Comparison of ENCODE assay signal across 16 mouse cellular contexts in genomic region chr1:89188091-89188490, GRCm38 (mm10).
DNase-seq lines count a peak whose midpoint lies in the region; ATAC-seq and TF ChIP-seq lines count a peak whose summit lies in the region.
"Had no signal": no experiment of that assay in that cellular context is flagged by ENCODE, and none has a peak within 500 bp of the region (broad histone marks: within the 10 kb centered on the region; RNA-seq: fewer than 3 reads in every experiment).

No protein-coding gene starts in this region.

- H3K27me3 ChIP-seq in midbrain, embryonic 11.5 days (ENCODE audit: control insufficient read depth, insufficient read depth, low read length): no peaks in the 10 kb centered on the region
- no peaks in the 10 kb centered on the region for H3K27me3 ChIP-seq in midbrain, embryonic 16.5 days (ENCODE audit: control insufficient read depth, insufficient read depth, low read depth, low read length)
- no peaks in the 10 kb centered on the region for H3K27me3 ChIP-seq in Patski
- H3K27me3 ChIP-seq: kidney, embryonic 15.5 days; liver, embryonic 13.5 days; midbrain, embryonic 12.5 days had no signal

- H3K9me3 ChIP-seq in midbrain, embryonic 11.5 days (ENCODE audit: control insufficient read depth, low read length): no peaks in the 10 kb centered on the region
- H3K9me3 ChIP-seq in midbrain, embryonic 16.5 days (replicated peaks; ENCODE audit: control insufficient read depth, low read length, poor library complexity, severe bottlenecking): no peaks in the 10 kb centered on the region
- H3K9me3 ChIP-seq: embryonic facial prominence, embryonic 12.5 days; kidney, embryonic 15.5 days; liver, embryonic 13.5 days; midbrain, embryonic 12.5 days had no signal

- DNase-seq in heart, adult 18-20 months: peak; percentile 23 to 41
- DNase-seq in heart, postnatal 25 days (ENCODE audit: low spot score): no peak
- peak; percentile 88 for DNase-seq in midbrain, embryonic 11.5 days (ENCODE audit: low spot score, missing footprints)
- DNase-seq in Patski (ENCODE audit: low read depth, low spot score): peak; percentile 69
- DNase-seq in retina, embryonic 14.5 days (ENCODE audit: low spot score): peak; percentile 58
- no peak for DNase-seq in embryo, embryonic 10.5 days (ENCODE audit: low spot score)
- DNase-seq in right cerebral cortex, postnatal 4 days: no peak
- DNase-seq: adrenal gland, postnatal 25 days; cerebellum, postnatal 25 days; liver, embryonic 13.5 days; right cerebral cortex, postnatal 25 days had no signal

- POLR2A ChIA-PET in Patski (lab: Charles Lee): no interaction called here

- TF ChIP-seq CTCF in Patski (IDR thresholded peaks at IDR 0.05): no peak

- no peaks in the 10 kb centered on the region for H3K36me3 ChIP-seq in midbrain, embryonic 11.5 days (ENCODE audit: control insufficient read depth, insufficient read depth, low read length)
- H3K36me3 ChIP-seq in midbrain, embryonic 16.5 days (ENCODE audit: control insufficient read depth, insufficient read depth, low read length): no peaks in the 10 kb centered on the region
- H3K36me3 ChIP-seq: embryonic facial prominence, embryonic 12.5 days; kidney, embryonic 15.5 days; liver, embryonic 13.5 days; midbrain, embryonic 12.5 days had no signal

- CTCF ChIA-PET in Patski (lab: Charles Lee): no interaction called here

- H3K4me1 ChIP-seq in midbrain, embryonic 11.5 days (ENCODE audit: control insufficient read depth, insufficient read depth, low read length): peaks cover 12% of the 10 kb centered on the region
- peaks cover 10% of the 10 kb centered on the region for H3K4me1 ChIP-seq in midbrain, embryonic 16.5 days (ENCODE audit: control insufficient read depth, insufficient read depth, low read length)
- H3K4me1 ChIP-seq: liver, embryonic 13.5 days had no signal

- WGBS in midbrain, embryonic 11.5 days: 23% methylated on average over 4 of the region's 4 CpGs
- WGBS in midbrain, embryonic 16.5 days: 17% methylated on average over 4 of the region's 4 CpGs

- intact Hi-C loops in heart, postnatal 25 days (cut with DNase I): no loop called here

- in situ Hi-C loops in Patski (cut with MboI; ENCODE audit: low pct_unique_long_range_greater_than_20kb): no loop called here

- no peak overlapping the region for H3K4me2 ChIP-seq in midbrain, embryonic 11.5 days
- H3K4me2 ChIP-seq in midbrain, embryonic 16.5 days (ENCODE audit: low read length): no peak overlapping the region
- H3K4me2 ChIP-seq: embryonic facial prominence, embryonic 12.5 days; kidney, embryonic 15.5 days; liver, embryonic 13.5 days; midbrain, embryonic 12.5 days had no signal

- H3K9ac ChIP-seq in midbrain, embryonic 11.5 days (ENCODE audit: low read length): no peak overlapping the region
- no peak overlapping the region for H3K9ac ChIP-seq in midbrain, embryonic 16.5 days (ENCODE audit: low read depth, low read length)
- H3K9ac ChIP-seq: embryonic facial prominence, embryonic 12.5 days; kidney, embryonic 15.5 days; liver, embryonic 13.5 days; midbrain, embryonic 12.5 days had no signal

- ATAC-seq in midbrain, embryonic 11.5 days (ENCODE audit: low FRiP score): no peak
- ATAC-seq in midbrain, embryonic 16.5 days: no peak
- peak; percentile 47 for ATAC-seq in Patski
- ATAC-seq: inflammation-experienced regulatory T-cells, adult 6 months had no signal

- no peak overlapping the region for H3K4me3 ChIP-seq in midbrain, embryonic 11.5 days (ENCODE audit: low read depth, low read length)
- no peak overlapping the region for H3K4me3 ChIP-seq in midbrain, embryonic 16.5 days (ENCODE audit: low read depth, low read length)
- H3K4me3 ChIP-seq: embryonic facial prominence, embryonic 12.5 days; kidney, embryonic 15.5 days; liver, embryonic 13.5 days; midbrain, embryonic 12.5 days had no signal

- H3K27ac ChIP-seq in midbrain, embryonic 11.5 days (ENCODE audit: low read depth, low read length): no peak overlapping the region
- no peak overlapping the region for H3K27ac ChIP-seq in midbrain, embryonic 16.5 days (ENCODE audit: low read length)
- H3K27ac ChIP-seq: embryonic facial prominence, embryonic 12.5 days; kidney, embryonic 15.5 days; liver, embryonic 13.5 days; midbrain, embryonic 12.5 days had no signal

Comparison
In these comparisons a context has a peak if more than half of its experiments do, and no peak if none do; other contexts are left out.
1. DNase-seq: peak in heart, adult 18-20 months (2 of 2), midbrain, embryonic 11.5 days (single experiment), Patski (single experiment) and retina, embryonic 14.5 days (single experiment); none in heart, postnatal 25 days (single experiment), embryo, embryonic 10.5 days (single experiment) and right cerebral cortex, postnatal 4 days (single experiment).